Mouse (Mus musculus) naive thymus-derived CD4-positive, alpha-beta T cell, adult 2 months (primary cell): ENCODE results near the gene Gna13.
"Not testable (repeated sequence)": the region's sequence is repeated elsewhere in the genome, so short reads cannot be mapped to it uniquely, and the experiment has no call there.

Experiments
- DNase-seq: peaks from one replicate; pipeline ENCODE4 v3.0.0-alpha.2; 2011; ENCODE audit warnings: low read depth

The Gna13 gene

GRCm38 (mm10) chr11:109362463-109363190 lies at the start of gene Gna13:
Gene Gna13 (plus strand): TSS chr11:109362831.
- DNase-seq: peak; percentile 95

GRCm38 (mm10) chr11:109316921-109317320 lies 45.7 kb upstream of the Gna13 start:
- peak; percentile 64 for DNase-seq

- DNase-seq: no peak
Observed at GRCm38 (mm10) chr11:109319471-109319870, 43.2 kb upstream of the Gna13 start.

- no peak for DNase-seq
Observed at GRCm38 (mm10) chr11:109319946-109320345, 42.7 kb upstream of the Gna13 start.

GRCm38 (mm10) chr11:109320361-109320933 lies 42.2 kb upstream of the Gna13 start:
- no peak for DNase-seq

GRCm38 (mm10) chr11:109326270-109326669 lies 36.4 kb upstream of the Gna13 start:
- no peak for DNase-seq

- DNase-seq: no peak
Observed at GRCm38 (mm10) chr11:109327381-109327780, 35.2 kb upstream of the Gna13 start.

- no peak for DNase-seq
Observed at GRCm38 (mm10) chr11:109327952-109328351, 34.7 kb upstream of the Gna13 start.

- DNase-seq: no peak
Observed at GRCm38 (mm10) chr11:109329331-109329730, 33.3 kb upstream of the Gna13 start.

- DNase-seq: no peak
Observed at GRCm38 (mm10) chr11:109330706-109331393, 31.8 kb upstream of the Gna13 start.

- peak; percentile 97 for DNase-seq
Observed at GRCm38 (mm10) chr11:109331424-109331824, 31.2 kb upstream of the Gna13 start.

- no peak for DNase-seq
Observed at GRCm38 (mm10) chr11:109332722-109333121, 29.9 kb upstream of the Gna13 start.

GRCm38 (mm10) chr11:109334773-109335172 lies 27.9 kb upstream of the Gna13 start:
- no peak for DNase-seq

GRCm38 (mm10) chr11:109335890-109336289 lies 26.7 kb upstream of the Gna13 start:
- no peak for DNase-seq

- no peak for DNase-seq
Observed at GRCm38 (mm10) chr11:109339155-109339938, 23.3 kb upstream of the Gna13 start.

GRCm38 (mm10) chr11:109340541-109340940 lies 22.1 kb upstream of the Gna13 start:
- DNase-seq: no peak

- not testable (repeated sequence) for DNase-seq
Observed at GRCm38 (mm10) chr11:109342666-109343065, 20.0 kb upstream of the Gna13 start.

- no peak for DNase-seq
Observed at GRCm38 (mm10) chr11:109343558-109343957, 19.1 kb upstream of the Gna13 start.

- DNase-seq: peak; percentile 66
Observed at GRCm38 (mm10) chr11:109343991-109344599, 18.5 kb upstream of the Gna13 start.

- peak; percentile 75 for DNase-seq
Observed at GRCm38 (mm10) chr11:109347242-109347959, 15.2 kb upstream of the Gna13 start.

GRCm38 (mm10) chr11:109348408-109348807 lies 14.2 kb upstream of the Gna13 start:
- DNase-seq: no peak
